Mouse (Mus musculus) small intestine, adult 2 months (tissue): ENCODE measurements at regions not wholly inside any gene's neighbourhood (a gene's known extent, or its start where the extent isn't known, plus 50 kb on each side); places are given as distances from the start of the nearest gene placed in this dataset.

Experiments used
- H3K27ac ChIP-seq: fragments of 200-500 bp; 2 replicates; pipeline ENCODE4 v1.5.1; 2012; ENCODE audit warnings: low read depth, low read length, control low read depth, inconsistent platforms; ENCODE audit not compliant: insufficient read depth
- H3K27me3 ChIP-seq: fragments of 200-500 bp; 2 replicates; pipeline ENCODE4 v1.6.1; 2012; ENCODE audit warnings: mild to moderate bottlenecking, moderate library complexity, low read length, inconsistent platforms; ENCODE audit not compliant: control insufficient read depth, insufficient read depth
- H3K36me3 ChIP-seq: fragments of 200-500 bp; 2 replicates; pipeline ENCODE4 v1.6.1; 2012; ENCODE audit warnings: mild to moderate bottlenecking, low read length, control low read depth, inconsistent platforms; ENCODE audit not compliant: control insufficient read depth, insufficient read depth
- H3K4me1 ChIP-seq: fragments of 200-500 bp; 2 replicates; pipeline ENCODE4 v1.6.1; 2012; ENCODE audit warnings: low read length, inconsistent platforms, mixed read lengths; ENCODE audit not compliant: control insufficient read depth, insufficient read depth, insufficient read length
- H3K4me3 ChIP-seq: fragments of 200-500 bp; 2 replicates; pipeline ENCODE4 v1.5.1; 2012; ENCODE audit warnings: low read depth, mild to moderate bottlenecking, control low read depth, inconsistent platforms, low read length, moderate library complexity
- CTCF ChIP-seq: fragments of 200-500 bp; IDR thresholded peaks from 2 replicates; pipeline ENCODE4 v1.5.1; 2012; ENCODE audit warnings: low read depth, mild to moderate bottlenecking, control low read depth, inconsistent platforms, low read length, moderate library complexity, mixed read lengths; ENCODE audit not compliant: insufficient replicate concordance, insufficient read length; ENCODE audit errors: extremely low read depth
- POLR2A ChIP-seq: fragments of 200-500 bp; IDR thresholded peaks from 2 replicates; pipeline ENCODE4 v1.6.1; 2012; ENCODE audit warnings: low read depth, mild to moderate bottlenecking, control low read depth, inconsistent platforms, low read length, moderate library complexity
- WGBS: fragments of 180-500 bp; shearing (Covaris S2); methylation state at CpG from one replicate; pipeline ENCODE4 v1.1.7; 2018; 5-methylcytosine and 5-hydroxymethylcytosine counted together

DNA sequence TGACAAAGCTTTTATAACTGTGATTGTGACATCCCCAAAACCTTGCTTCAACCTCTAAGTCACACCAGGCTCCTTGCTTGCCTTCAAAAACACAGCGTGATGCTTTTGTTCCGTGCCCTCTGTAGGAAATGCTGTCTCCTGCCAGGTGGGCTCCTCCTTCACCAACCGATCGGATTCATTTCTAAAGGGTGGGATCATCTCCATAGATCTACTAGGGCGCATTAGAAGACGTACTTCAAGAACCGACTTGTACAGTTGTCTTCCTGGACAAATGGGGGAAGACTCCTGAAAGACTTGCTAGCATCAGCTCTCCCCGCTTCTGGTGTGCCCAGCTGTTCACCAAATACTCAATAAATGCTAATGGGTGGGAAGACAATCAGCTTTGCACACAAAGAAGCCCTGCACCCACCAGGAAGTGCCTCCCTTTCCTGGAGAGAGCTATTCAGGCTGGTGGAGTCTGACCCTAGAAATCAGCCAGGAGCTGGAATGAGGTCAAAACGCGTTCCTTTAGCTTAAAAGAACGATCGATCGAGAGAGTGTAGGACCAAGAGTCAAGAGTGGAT lies 53.0 kb downstream of the Hoxa1 start:
- no peak for TF ChIP-seq CTCF
- no peak for TF ChIP-seq POLR2A
- no peaks in the 10 kb centered on the region; the same call in 1 of the 2 replicates for H3K4me1 ChIP-seq

DNA sequence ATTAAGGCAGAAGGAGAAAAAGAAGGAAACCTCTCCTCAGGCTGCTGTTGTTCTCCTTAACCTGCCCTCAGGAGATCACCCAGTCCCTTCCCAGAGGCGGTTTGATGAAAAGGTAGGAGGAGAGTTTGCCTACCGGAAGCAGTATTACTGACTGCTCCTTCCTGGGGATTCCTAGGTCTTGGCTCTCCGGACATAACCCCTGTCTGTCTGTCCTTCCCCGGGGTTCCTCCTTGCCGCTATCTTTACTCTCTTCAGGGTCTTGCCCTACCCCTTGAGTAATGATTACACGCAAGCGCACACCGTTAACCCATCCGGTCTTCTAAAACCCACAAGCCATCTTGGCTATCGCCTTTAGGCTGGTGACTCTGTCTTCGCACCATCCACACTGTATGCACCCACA lies 54.0 kb downstream of the Hoxa1 start:
- no peak for TF ChIP-seq CTCF
- no peak for TF ChIP-seq POLR2A
- Histone ChIP-seq H3K4me1 (no peaks in the 10 kb centered on the region; the same call in 1 of the 2 replicates), H3K4me3 (no peak overlapping the region), H3K36me3 (no peaks in the 10 kb centered on the region), H3K27me3 (no peaks in the 10 kb centered on the region), H3K27ac (no peak overlapping the region)
- WGBS, result 96% methylated on average over 11 of the region's 11 CpGs

More for the DNA sequence above, 53.0 kb downstream of the Hoxa1 start:
- whole genome bisulfite sequencing, result 40% methylated on average over 13 of the region's 13 CpGs
- Histone ChIP-seq H3K36me3 (no peaks in the 10 kb centered on the region), H3K27me3 (no peaks in the 10 kb centered on the region), H3K27ac (no peak overlapping the region), H3K4me3 (no peak overlapping the region)

DNA sequence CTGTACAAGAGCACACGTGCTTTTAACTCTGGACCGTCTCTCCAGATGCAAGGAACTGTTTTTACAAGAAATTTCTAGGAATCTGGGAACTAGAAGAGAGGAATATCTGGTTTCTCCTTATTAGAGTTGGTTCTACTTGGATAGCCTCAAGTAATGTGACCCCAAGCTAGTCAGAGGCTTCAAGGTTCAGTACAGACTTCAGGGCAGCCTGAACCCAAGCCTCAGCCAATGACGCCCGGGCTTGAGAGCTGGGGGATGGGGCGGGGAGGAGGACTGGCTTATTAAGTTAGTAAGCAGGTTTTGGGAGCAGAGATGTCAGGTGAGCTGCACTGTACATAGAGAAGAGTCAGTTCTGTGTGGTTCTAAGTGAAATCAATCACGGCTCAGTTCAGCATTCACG lies 54.5 kb downstream of the Hoxa1 start:
- H3K27me3 ChIP-seq, result no peaks in the 10 kb centered on the region
- no peak overlapping the region for H3K27ac ChIP-seq
- TF ChIP-seq POLR2A, result no peak
- no peak for TF ChIP-seq CTCF
- WGBS, result 93% methylated on average over 7 of the region's 7 CpGs
- H3K36me3 ChIP-seq, result no peaks in the 10 kb centered on the region
- no peaks in the 10 kb centered on the region; the same call in 1 of the 2 replicates for H3K4me1 ChIP-seq
- H3K4me3 ChIP-seq, result no peak overlapping the region

DNA sequence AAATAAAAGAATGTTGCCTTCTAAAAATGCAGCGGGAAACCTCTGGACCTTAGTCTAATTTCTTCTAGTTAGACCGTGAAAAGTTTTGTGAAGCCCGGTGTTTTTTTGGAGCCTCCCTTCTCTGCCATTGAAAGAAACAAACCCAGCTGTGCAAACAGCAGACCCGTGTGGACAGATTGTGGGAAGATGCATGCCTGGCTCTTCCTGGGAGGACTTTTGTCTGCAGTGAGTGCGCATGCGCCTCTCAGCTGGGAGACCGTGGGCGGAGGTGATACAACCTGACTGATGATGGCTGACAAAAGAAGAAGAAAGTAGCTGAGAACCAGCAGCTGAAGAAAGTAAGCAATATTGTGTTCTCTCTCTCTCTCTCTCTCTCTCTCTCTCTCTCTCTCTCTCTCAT lies 55.4 kb downstream of the Hoxa1 start:
- no peak overlapping the region for H3K4me3 ChIP-seq
- WGBS, result 39% methylated on average over 8 of the region's 8 CpGs
- TF ChIP-seq POLR2A (no peak), CTCF (no peak)
- H3K27ac ChIP-seq, result no peak overlapping the region
- H3K36me3 ChIP-seq, result no peaks in the 10 kb centered on the region
- no peaks in the 10 kb centered on the region; the same call in 1 of the 2 replicates for H3K4me1 ChIP-seq
- no peaks in the 10 kb centered on the region for H3K27me3 ChIP-seq

DNA sequence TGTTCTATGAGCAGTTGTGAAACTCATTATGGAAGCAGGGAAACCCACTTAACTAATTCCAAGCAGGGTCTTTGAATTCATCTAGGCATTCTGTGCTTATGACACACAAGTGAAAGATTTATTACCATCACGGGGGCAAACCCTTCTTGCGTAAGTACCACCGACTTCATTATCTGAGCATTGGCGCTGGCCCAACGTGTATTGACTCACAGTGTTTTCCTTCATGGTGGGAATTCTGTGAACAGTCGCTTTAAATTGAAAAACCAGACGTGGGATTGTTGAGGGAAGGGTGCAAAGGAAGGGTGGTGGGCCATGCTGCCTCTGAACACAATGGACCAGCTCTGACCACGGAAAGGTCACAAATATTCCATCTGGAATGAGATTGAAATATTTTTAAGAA lies 55.9 kb downstream of the Hoxa1 start:
- Histone ChIP-seq H3K4me1 (no peaks in the 10 kb centered on the region; the same call in 1 of the 2 replicates), H3K27me3 (no peaks in the 10 kb centered on the region), H3K36me3 (no peaks in the 10 kb centered on the region), H3K27ac (no peak overlapping the region), H3K4me3 (no peak overlapping the region)
- 22% methylated on average over 8 of the region's 8 CpGs for WGBS
- TF ChIP-seq POLR2A, result no peak
- no peak for TF ChIP-seq CTCF

DNA sequence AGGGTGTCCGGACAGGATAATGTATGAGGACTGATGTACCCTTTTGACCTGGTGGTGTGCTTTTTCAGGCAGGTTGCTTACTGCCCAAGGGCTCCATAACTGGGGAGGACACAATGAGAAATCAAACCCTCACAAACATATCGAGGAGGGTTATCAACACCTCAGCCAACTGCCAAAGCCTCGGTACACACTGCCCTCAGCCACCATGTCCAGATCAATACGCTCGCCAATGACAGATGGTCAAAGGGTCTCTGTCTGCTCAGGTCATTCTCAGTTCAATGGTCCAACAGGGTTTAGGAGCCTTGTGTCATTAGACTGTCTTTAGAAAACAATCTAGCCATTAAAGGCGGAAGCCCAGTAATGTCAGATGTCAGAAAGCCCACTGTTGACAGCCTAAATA lies 56.9 kb downstream of the Hoxa1 start:
- WGBS, result 88% methylated on average over 6 of the region's 6 CpGs
- Histone ChIP-seq H3K4me1 (no peaks in the 10 kb centered on the region; the same call in 1 of the 2 replicates), H3K36me3 (no peaks in the 10 kb centered on the region), H3K4me3 (no peak overlapping the region), H3K27ac (no peak overlapping the region), H3K27me3 (no peaks in the 10 kb centered on the region)
- no peak for TF ChIP-seq CTCF
- no peak for TF ChIP-seq POLR2A

DNA sequence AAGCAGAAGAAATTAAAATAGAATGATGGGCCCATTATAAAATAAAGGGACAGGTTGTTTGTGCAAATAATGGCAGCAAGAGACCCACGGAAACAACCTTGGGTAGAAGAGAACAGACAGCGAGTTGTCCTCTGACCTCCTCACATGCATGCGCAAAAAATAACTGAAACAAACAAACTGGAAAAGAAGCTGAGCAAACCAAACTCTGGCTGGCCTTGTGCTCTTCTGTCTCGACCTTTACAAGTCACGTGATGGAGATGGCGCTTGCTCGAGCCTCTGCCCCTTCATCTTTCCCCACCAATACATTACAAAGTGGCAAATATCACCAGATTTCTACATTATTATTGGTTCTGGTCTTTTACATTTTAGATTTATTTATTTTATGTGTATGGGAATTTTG lies 59.3 kb downstream of the Hoxa1 start:
- Histone ChIP-seq H3K27ac (no peak overlapping the region), H3K4me3 (no peak overlapping the region), H3K4me1 (no peaks in the 10 kb centered on the region), H3K27me3 (no peaks in the 10 kb centered on the region), H3K36me3 (no peaks in the 10 kb centered on the region)
- TF ChIP-seq POLR2A (no peak), CTCF (no peak)
- 93% methylated on average over 7 of the region's 7 CpGs for WGBS
